Mouse (Mus musculus): ENCODE results near the gene R3hdm4. TPM values are rescaled to one million over a fixed set of nuclear protein-coding genes. Genes with fewer than 3 reads are reported as not detected.

Gene R3hdm4
- total and polyA plus RNA-seq, 2 experiments from 2014 or later = 58.4 to 107 TPM

GRCm38 (mm10) chr10:79931797-79932196 is 10.8 kb upstream of the R3hdm4 start:
- Histone ChIP-seq H3K4me3 (ENCODE audit: low read depth, low read length) (no peak overlapping the region), H3K27me3 (ENCODE audit: control insufficient read depth, insufficient read depth, low read length) (no peaks in the 10 kb centered on the region), H3K4me1 (ENCODE audit: control insufficient read depth, insufficient read depth) (peaks cover 19% of the 10 kb centered on the region), H3K36me3 (replicated peaks; ENCODE audit: control insufficient read depth, insufficient read depth, low read length) (0 out of 2 replicates have a peak, but pooled peaks cover 7% of the 10 kb centered on the region), H3K4me2 (ENCODE audit: low read depth, low read length) (no peak overlapping the region), H3K9ac (replicated peaks; ENCODE audit: low read depth, low read length) (no peak overlapping the region), H3K27ac (ENCODE audit: low read depth) (no peak overlapping the region), H3K9me3 (replicated peaks; ENCODE audit: control insufficient read depth, low read length) (no peaks in the 10 kb centered on the region)
- DNase-seq (ENCODE audit: low spot score) (no peak), ATAC-seq (ENCODE audit: insufficient read depth, low read depth) (no peak)
- TF ChIP-seq EP300 (IDR thresholded peaks at IDR 0.05; ENCODE audit: low read depth) (no peak), CTCF (IDR thresholded peaks at IDR 0.05; ENCODE audit: low read depth) (no peak)
- WGBS = 85% methylated on average over 9 of the region's 9 CpGs

GRCm38 (mm10) chr10:79930826-79931186 is 9.8 kb upstream of the R3hdm4 start:
- H3K36me3 ChIP-seq (replicated peaks; ENCODE audit: control insufficient read depth, insufficient read depth, low read length) = 0 out of 2 replicates have a peak, but pooled peaks cover 7% of the 10 kb centered on the region
- no peak for DNase-seq (ENCODE audit: low spot score)
- H3K4me1 ChIP-seq (ENCODE audit: control insufficient read depth, insufficient read depth) = peaks cover 22% of the 10 kb centered on the region
- no peak overlapping the region for H3K4me3 ChIP-seq (ENCODE audit: low read depth, low read length)
- H3K27me3 ChIP-seq (ENCODE audit: control insufficient read depth, insufficient read depth, low read length) = no peaks in the 10 kb centered on the region
- ATAC-seq (ENCODE audit: insufficient read depth, low read depth) = no peak
- no peak overlapping the region for H3K27ac ChIP-seq (ENCODE audit: low read depth)
- WGBS = 90% methylated on average over 16 of the region's 16 CpGs
- H3K4me2 ChIP-seq (ENCODE audit: low read depth, low read length) = no peak overlapping the region
- no peaks in the 10 kb centered on the region for H3K9me3 ChIP-seq (replicated peaks; ENCODE audit: control insufficient read depth, low read length)
- TF ChIP-seq EP300 (IDR thresholded peaks at IDR 0.05; ENCODE audit: low read depth) (no peak), CTCF (IDR thresholded peaks at IDR 0.05; ENCODE audit: low read depth) (no peak)
- H3K9ac ChIP-seq (replicated peaks; ENCODE audit: low read depth, low read length) = no peak overlapping the region

GRCm38 (mm10) chr10:79929967-79930825 is 9.2 kb upstream of the R3hdm4 start:
- H3K4me1 ChIP-seq (ENCODE audit: control insufficient read depth, insufficient read depth) = peaks cover 25% of the 10 kb centered on the region
- H3K36me3 ChIP-seq (replicated peaks; ENCODE audit: control insufficient read depth, insufficient read depth, low read length) = 0 out of 2 replicates have a peak, but pooled peaks cover 7% of the 10 kb centered on the region
- DNase-seq (ENCODE audit: low spot score) = no peak
- H3K9ac ChIP-seq (replicated peaks; ENCODE audit: low read depth, low read length) = no peak overlapping the region
- no peak overlapping the region for H3K4me2 ChIP-seq (ENCODE audit: low read depth, low read length)
- TF ChIP-seq EP300 (IDR thresholded peaks at IDR 0.05; ENCODE audit: low read depth) (no peak), CTCF (IDR thresholded peaks at IDR 0.05; ENCODE audit: low read depth) (no peak)
- H3K9me3 ChIP-seq (replicated peaks; ENCODE audit: control insufficient read depth, low read length) = no peaks in the 10 kb centered on the region
- no peak for ATAC-seq (ENCODE audit: insufficient read depth, low read depth)
- 87% methylated on average over 18 of the region's 18 CpGs for WGBS
- no peaks in the 10 kb centered on the region for H3K27me3 ChIP-seq (ENCODE audit: control insufficient read depth, insufficient read depth, low read length)
- no peak overlapping the region for H3K27ac ChIP-seq (ENCODE audit: low read depth)
- no peak overlapping the region for H3K4me3 ChIP-seq (ENCODE audit: low read depth, low read length)

GRCm38 (mm10) chr10:79928907-79929701 is 8.1 kb upstream of the R3hdm4 start:
- 36% methylated on average over 7 of the region's 9 CpGs for WGBS
- Histone ChIP-seq H3K4me1 (ENCODE audit: control insufficient read depth, insufficient read depth) (peaks cover 25% of the 10 kb centered on the region), H3K9me3 (replicated peaks; ENCODE audit: control insufficient read depth, low read length) (no peaks in the 10 kb centered on the region), H3K4me2 (ENCODE audit: low read depth, low read length) (peak overlapping the region; percentile 95), H3K27me3 (ENCODE audit: control insufficient read depth, insufficient read depth, low read length) (no peaks in the 10 kb centered on the region), H3K4me3 (ENCODE audit: low read depth, low read length) (no peak overlapping the region), H3K36me3 (replicated peaks; ENCODE audit: control insufficient read depth, insufficient read depth, low read length) (0 out of 2 replicates have a peak, but pooled peaks cover 7% of the 10 kb centered on the region), H3K9ac (replicated peaks; ENCODE audit: low read depth, low read length) (no peak overlapping the region), H3K27ac (ENCODE audit: low read depth) (no peak overlapping the region)
- no peak for TF ChIP-seq EP300 (IDR thresholded peaks at IDR 0.05; ENCODE audit: low read depth)
- no peak for TF ChIP-seq CTCF (IDR thresholded peaks at IDR 0.05; ENCODE audit: low read depth)
- ATAC-seq (ENCODE audit: insufficient read depth, low read depth) (no peak), DNase-seq (ENCODE audit: low spot score) (no peak)

- Histone ChIP-seq H3K4me2 (ENCODE audit: low read depth, low read length) (peak overlapping the region; percentile 95), H3K4me1 (ENCODE audit: control insufficient read depth, insufficient read depth) (peaks cover 25% of the 10 kb centered on the region), H3K36me3 (replicated peaks; ENCODE audit: control insufficient read depth, insufficient read depth, low read length) (0 out of 2 replicates have a peak, but pooled peaks cover 7% of the 10 kb centered on the region), H3K27ac (ENCODE audit: low read depth) (peak overlapping the region; percentile 86), H3K9me3 (replicated peaks; ENCODE audit: control insufficient read depth, low read length) (no peaks in the 10 kb centered on the region), H3K9ac (replicated peaks; ENCODE audit: low read depth, low read length) (peak overlapping the region; percentile 86), H3K4me3 (ENCODE audit: low read depth, low read length) (peak overlapping the region; percentile 88), H3K27me3 (ENCODE audit: control insufficient read depth, insufficient read depth, low read length) (peaks cover 2% of the 10 kb centered on the region; the same call in 1 of the 2 replicates)
- ATAC-seq (ENCODE audit: insufficient read depth, low read depth) (no peak), DNase-seq (ENCODE audit: low spot score) (no peak)
- TF ChIP-seq EP300 (IDR thresholded peaks at IDR 0.05; ENCODE audit: low read depth) = no peak
- no peak for TF ChIP-seq CTCF (IDR thresholded peaks at IDR 0.05; ENCODE audit: low read depth)
- 2% methylated on average over 26 of the region's 29 CpGs for WGBS
Measured at GRCm38 (mm10) chr10:79928030-79928694, 7.2 kb upstream of the R3hdm4 start.
